In genomic region chr2:36565156-36565555, GRCm38 (mm10) we compare ENCODE assay signal across 32 mouse cellular contexts. TPM values are rescaled to one million over a fixed set of nuclear protein-coding genes. Genes with fewer than 3 reads are reported as not detected.
"Had no signal": no experiment of that assay in that cellular context is flagged by ENCODE, and none has a peak within 500 bp of the region (broad histone marks: within the 10 kb centered on the region; RNA-seq: fewer than 3 reads in every experiment).

No protein-coding gene starts in this region.

- H3K9me3 ChIP-seq: stomach, embryonic 15.5 days had no signal

- H3K4me3 ChIP-seq: limb, embryonic 12.5 days; limb, embryonic 15.5 days; stomach, embryonic 15.5 days had no signal

- H3K36me3 ChIP-seq: limb, embryonic 12.5 days; limb, embryonic 15.5 days; stomach, embryonic 15.5 days had no signal

- H3K9ac ChIP-seq: limb, embryonic 12.5 days; limb, embryonic 15.5 days; liver, embryonic 14.5 days; liver, postnatal 0 days; stomach, embryonic 15.5 days had no signal

- H3K4me2 ChIP-seq: limb, embryonic 12.5 days; limb, embryonic 15.5 days; liver, embryonic 11.5 days; midbrain, embryonic 11.5 days; stomach, embryonic 15.5 days had no signal

- H3K27ac ChIP-seq: hindbrain, postnatal 0 days; limb, embryonic 12.5 days; limb, embryonic 15.5 days; liver, embryonic 14.5 days; stomach, embryonic 15.5 days had no signal

- H3K27me3 ChIP-seq: limb, embryonic 12.5 days; limb, embryonic 15.5 days; stomach, embryonic 15.5 days had no signal

- DNase-seq: kidney, adult 18-20 months; kidney, adult 9 months; kidney, postnatal 14 days; kidney, postnatal 4 days; left cerebral cortex, postnatal 4 days; liver, postnatal 0 days; lung, postnatal 4 days; midbrain, embryonic 14.5 days; right cerebral cortex, postnatal 25 days; spleen, adult 18-20 months; thymus, adult 2 months; thymus, postnatal 14 days; thymus, postnatal 4 days had no signal

- H3K4me1 ChIP-seq: limb, embryonic 12.5 days; limb, embryonic 15.5 days; stomach, embryonic 15.5 days had no signal

- ATAC-seq: hindbrain, postnatal 0 days; inflammation-experienced regulatory T-cells, adult 6 months; intestine, embryonic 16.5 days; liver, postnatal 0 days had no signal

RNA-seq across cellular contexts. Expression of gene Olfr344, which starts 1.3 kb away (rescaled TPM):
- total RNA-seq: hindbrain, postnatal 0 days; layer of hippocampus, adult 18-20 months; left cerebral cortex, adult 8-10 months; left cerebral cortex, postnatal 4 days; megakaryocyte progenitor cell, adult 5-6 weeks; megakaryocyte-erythroid progenitor cell, adult 5-6 weeks; midbrain, postnatal 0 days had no signal
- polyA plus RNA-seq: hindbrain, postnatal 0 days; intestine, embryonic 16.5 days; kidney, embryonic 16.5 days; limb, embryonic 12.5 days; limb, embryonic 15.5 days; liver, embryonic 11.5 days; liver, embryonic 14.5 days; liver, postnatal 0 days; midbrain, embryonic 11.5 days; midbrain, embryonic 14.5 days; midbrain, postnatal 0 days; neural tube, embryonic 11.5 days; neural tube, embryonic 14.5 days; stomach, embryonic 15.5 days; testis, adult 2 months; thymus, adult 2 months had no signal

RNA-seq across cellular contexts. Expression of gene Olfr342, which starts 40.4 kb away (rescaled TPM):
- total RNA-seq: hindbrain, postnatal 0 days; layer of hippocampus, adult 18-20 months; layer of hippocampus, postnatal 14 days; left cerebral cortex, adult 8-10 months; left cerebral cortex, postnatal 4 days; megakaryocyte progenitor cell, adult 5-6 weeks; megakaryocyte-erythroid progenitor cell, adult 5-6 weeks; midbrain, postnatal 0 days had no signal
- polyA plus RNA-seq: hindbrain, postnatal 0 days; inflammation-experienced regulatory T-cells, adult 6 months; intestine, embryonic 16.5 days; kidney, embryonic 16.5 days; limb, embryonic 12.5 days; limb, embryonic 15.5 days; liver, embryonic 11.5 days; liver, embryonic 14.5 days; liver, postnatal 0 days; midbrain, embryonic 11.5 days; midbrain, embryonic 14.5 days; midbrain, postnatal 0 days; neural tube, embryonic 11.5 days; neural tube, embryonic 14.5 days; stomach, embryonic 15.5 days; testis, adult 2 months; thymus, adult 2 months had no signal
